Mouse (Mus musculus) adrenal gland, postnatal 10 days (tissue): ENCODE results near the gene Plcg2. TPM values are rescaled to one million over a fixed set of nuclear protein-coding genes. Genes with fewer than 3 reads are reported as not detected.
A peak's percentile ranks its signal among the peaks of the same experiment; 100 is the strongest.

Experiments
- DNase-seq: peaks from one replicate; pipeline ENCODE4 v3.0.0; 2021; ENCODE audit warnings: mixed read lengths
- total RNA-seq, 2 experiments: library from RNA; stranded (reverse); gene quantifications; 2 replicates each; pipeline ENCODE4 v1.2.3; 2021

Gene Plcg2
- total RNA-seq, 2 experiments from 2014 or later: 4.9 to 5.1 TPM

GRCm38 (mm10) chr8:117547945-117548344 lies 49.9 kb downstream of the Plcg2 start:
- DNase-seq: no peak

GRCm38 (mm10) chr8:117548453-117548852 lies 50.4 kb downstream of the Plcg2 start:
- peak; percentile 19 for DNase-seq

GRCm38 (mm10) chr8:117550529-117550928 lies 52.4 kb downstream of the Plcg2 start:
- no peak for DNase-seq

GRCm38 (mm10) chr8:117561014-117561413 lies 62.9 kb downstream of the Plcg2 start:
- no peak for DNase-seq

GRCm38 (mm10) chr8:117561735-117562361 lies 63.8 kb downstream of the Plcg2 start:
- no peak for DNase-seq

- no peak for DNase-seq
These were observed 64.4 kb downstream of the Plcg2 start for GRCm38 (mm10) chr8:117562445-117563014.

- DNase-seq: peak; percentile 85
These were observed 71.3 kb downstream of the Plcg2 start for GRCm38 (mm10) chr8:117569409-117569808.

- DNase-seq: no peak
These were observed 78.2 kb downstream of the Plcg2 start for GRCm38 (mm10) chr8:117576291-117576785.

- no peak for DNase-seq
These were observed 79.0 kb downstream of the Plcg2 start for GRCm38 (mm10) chr8:117577059-117577458.

- DNase-seq: no peak
These were observed 79.8 kb downstream of the Plcg2 start for GRCm38 (mm10) chr8:117577883-117578282.

- DNase-seq: no peak
These were observed 80.8 kb downstream of the Plcg2 start for GRCm38 (mm10) chr8:117578856-117579255.

- DNase-seq: no peak
These were observed 95.8 kb downstream of the Plcg2 start for GRCm38 (mm10) chr8:117593862-117594261.

- no peak for DNase-seq
These were observed 96.9 kb downstream of the Plcg2 start for GRCm38 (mm10) chr8:117595001-117595400.

- no peak for DNase-seq
These were observed 98.7 kb downstream of the Plcg2 start for GRCm38 (mm10) chr8:117596777-117597176.

- peak; percentile 16 for DNase-seq
These were observed 102.7 kb downstream of the Plcg2 start for GRCm38 (mm10) chr8:117600839-117601238.

GRCm38 (mm10) chr8:117604101-117604500 lies 106.0 kb downstream of the Plcg2 start:
- DNase-seq: no peak

GRCm38 (mm10) chr8:117604671-117605070 lies 106.6 kb downstream of the Plcg2 start:
- DNase-seq: no peak

- no peak for DNase-seq
These were observed 107.1 kb downstream of the Plcg2 start for GRCm38 (mm10) chr8:117605201-117605600.

GRCm38 (mm10) chr8:117610506-117610905 lies 112.4 kb downstream of the Plcg2 start:
- no peak for DNase-seq

GRCm38 (mm10) chr8:117612861-117613260 lies 114.8 kb downstream of the Plcg2 start:
- DNase-seq: no peak

GRCm38 (mm10) chr8:117626040-117626838 lies 128.1 kb downstream of the Plcg2 start:
- DNase-seq: peak; percentile 40

GRCm38 (mm10) chr8:117627096-117627495 lies 129.0 kb downstream of the Plcg2 start:
- no peak for DNase-seq

- no peak for DNase-seq
These were observed 134.4 kb downstream of the Plcg2 start for GRCm38 (mm10) chr8:117632532-117632931.
